Mouse (Mus musculus) heart, adult 2 months (tissue): ENCODE measurements around the gene Mcm10. TPM values are rescaled to one million over a fixed set of nuclear protein-coding genes. Genes with fewer than 3 reads are reported as not detected.

Source experiments
- DNase-seq, 2 experiments: peaks; one replicate each; pipeline ENCODE4 v3.0.0; 2021
- H3K27ac ChIP-seq: fragments of 200-600 bp; 2 replicates; pipeline ENCODE4 v1.8.1; 2022
- H3K27me3 ChIP-seq: fragments of 200-500 bp; 2 replicates; pipeline ENCODE4 v1.6.1; 2012; ENCODE audit warnings: mild to moderate bottlenecking, low read length, inconsistent platforms, mixed read lengths; ENCODE audit not compliant: control insufficient read depth, insufficient read depth
- H3K36me3 ChIP-seq: fragments of 200-500 bp; 2 replicates; pipeline ENCODE4 v1.6.1; 2012; ENCODE audit warnings: low read length, inconsistent platforms; ENCODE audit not compliant: control insufficient read depth, insufficient read depth
- H3K4me1 ChIP-seq: fragments of 200-500 bp; 2 replicates; pipeline ENCODE4 v1.6.1; 2011; ENCODE audit warnings: low read length; ENCODE audit not compliant: control insufficient read depth, insufficient read depth
- H3K4me3 ChIP-seq: fragments of 200-600 bp; 2 replicates; pipeline ENCODE4 v1.8.1; 2022
- H3K79me2 ChIP-seq: fragments of 200-500 bp; replicated peaks from 2 replicates; pipeline ENCODE4 v1.6.1; 2012; ENCODE audit warnings: mild to moderate bottlenecking, inconsistent platforms, low read length, moderate library complexity, mixed read lengths; ENCODE audit not compliant: control insufficient read depth, insufficient read depth
- H3K9ac ChIP-seq: fragments of 200-500 bp; 2 replicates; pipeline ENCODE4 v1.6.1; 2012; ENCODE audit warnings: low read depth, mild to moderate bottlenecking, control low read depth, inconsistent platforms, low read length, mixed read lengths
- CTCF ChIP-seq: fragments of 200-600 bp; IDR thresholded peaks from 2 replicates; pipeline ENCODE4 v1.8.1; 2022; ENCODE audit warnings: antibody characterized with exemption, mild to moderate bottlenecking, moderate library complexity
- EP300 ChIP-seq: fragments of 200-500 bp; IDR thresholded peaks from 2 replicates; pipeline ENCODE4 v1.6.1; 2011; ENCODE audit warnings: low read depth, low read length, control low read depth; ENCODE audit not compliant: insufficient read depth
- POLR2A ChIP-seq: fragments of 200-500 bp; IDR thresholded peaks from 2 replicates; pipeline ENCODE4 v1.6.1; 2011; ENCODE audit warnings: mild to moderate bottlenecking, low read depth, low read length, control low read depth; ENCODE audit not compliant: insufficient read depth
- WGBS: fragments of 180-500 bp; shearing (Covaris S2); methylation state at CpG from one replicate; pipeline ENCODE4 v1.1.7; 2018; 5-methylcytosine and 5-hydroxymethylcytosine counted together
- intact Hi-C: fragments of 180-260 bp; cut with DNase I; formaldehyde crosslinking; loops from one replicate; pipeline ENCODE4 v1.15.1; 2025
- polyA plus RNA-seq: library from polyadenylated mRNA; depleted of rRNA; stranded (reverse); fragments of >200 nt; gene quantifications from 2 replicates; pipeline ENCODE4 v1.2.3, GENCODE M21; 2012
- total RNA-seq, 2 experiments: library from RNA; stranded (reverse); gene quantifications; 2 replicates each; pipeline ENCODE4 v1.2.3; 2021

The Mcm10 gene
- total and polyA plus RNA-seq, 3 experiments: 0.14 to 0.39 (median 0.31) TPM

DNA sequence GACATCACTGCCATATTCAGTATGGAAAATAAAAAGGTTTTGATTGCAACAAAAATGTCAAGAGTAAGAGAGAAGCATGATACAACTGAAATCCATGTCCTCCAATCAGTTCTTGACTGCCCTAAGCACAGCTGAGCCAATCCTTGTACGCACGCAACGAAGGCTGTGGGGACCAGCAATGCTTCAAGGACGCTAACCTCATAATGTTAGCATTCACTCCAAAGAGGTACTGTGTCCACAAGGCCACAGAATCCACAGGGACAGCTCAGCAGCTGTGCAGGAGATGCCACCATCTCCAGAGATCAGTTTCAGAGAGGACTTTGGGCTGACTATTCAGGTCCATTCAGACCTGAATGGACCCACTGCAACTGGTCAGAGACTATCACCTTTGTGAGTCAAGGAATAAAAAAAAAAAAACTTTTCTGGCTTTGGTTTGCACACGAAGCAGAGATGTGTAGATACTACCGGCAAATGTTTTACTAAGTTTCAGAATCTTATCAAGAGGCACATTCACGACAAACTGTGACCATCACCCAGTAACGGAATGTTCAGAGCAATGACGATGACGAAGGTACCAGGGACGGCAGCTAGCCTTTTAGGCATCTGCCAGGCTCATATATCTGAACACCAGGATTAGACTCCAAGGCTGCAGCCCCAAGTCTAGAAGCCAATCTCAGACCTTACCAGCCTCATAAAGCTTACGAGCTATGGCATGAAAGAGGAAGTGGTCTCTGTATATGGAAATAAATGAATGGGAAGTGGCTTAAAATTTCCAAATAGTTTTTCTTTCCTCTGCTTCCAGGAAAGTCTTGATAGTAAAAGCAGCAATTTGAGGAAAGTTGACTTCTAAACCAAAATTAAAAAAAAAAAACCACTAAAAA is 27.9 kb upstream of the Mcm10 start:
- peaks cover 6% of the 10 kb centered on the region for H3K36me3 ChIP-seq
- intact Hi-C loops: no loop called here
- H3K27ac ChIP-seq: no peak overlapping the region
- H3K4me1 ChIP-seq: peaks cover 3% of the 10 kb centered on the region
- no peak overlapping the region for H3K9ac ChIP-seq
- no peaks in the 10 kb centered on the region for H3K79me2 ChIP-seq
- TF ChIP-seq POLR2A (no peak), EP300 (no peak), CTCF (no peak)
- no peaks in the 10 kb centered on the region for H3K27me3 ChIP-seq
- H3K4me3 ChIP-seq: no peak overlapping the region
- no peak for DNase-seq
- WGBS: 91% methylated on average over 12 of the region's 12 CpGs

DNA sequence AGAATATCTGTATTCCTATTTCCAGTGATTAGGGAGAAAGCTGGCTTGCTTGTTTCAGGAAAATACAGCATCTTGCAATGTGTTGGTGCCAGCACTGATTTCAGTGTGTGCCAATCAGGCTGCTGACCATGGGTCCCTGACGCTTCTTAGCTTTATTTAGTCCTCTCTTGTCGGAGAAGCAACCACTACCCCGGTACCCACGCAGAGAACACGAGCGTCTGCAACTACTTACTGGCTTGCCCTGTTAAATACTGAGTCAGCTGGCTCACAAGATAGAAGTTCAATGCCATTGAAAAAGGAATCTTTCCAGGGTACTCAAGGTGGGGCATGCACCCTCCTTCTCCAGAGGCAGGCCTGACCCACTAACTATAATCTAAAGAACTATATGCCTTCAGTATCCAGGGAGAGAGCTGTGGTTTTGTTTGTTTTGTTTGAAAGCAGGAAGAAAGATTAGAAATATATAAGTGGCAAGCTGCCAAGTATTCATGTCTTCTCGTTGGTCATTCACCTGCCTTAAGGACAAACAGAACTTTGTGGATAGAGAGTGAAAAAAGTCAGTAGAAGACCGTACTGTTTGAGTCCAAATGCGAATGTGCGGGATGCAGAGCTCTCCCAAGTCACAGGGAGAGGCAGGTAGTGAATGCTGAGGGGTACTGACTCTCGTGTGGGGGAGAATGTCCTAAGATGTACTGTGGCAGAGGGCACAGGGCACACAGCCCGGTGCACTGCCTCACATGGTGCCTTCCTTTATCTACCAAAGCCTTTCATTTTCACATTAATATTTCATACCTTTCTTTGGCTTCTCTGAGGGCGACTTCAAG is 27.0 kb upstream of the Mcm10 start:
- Histone ChIP-seq H3K27ac (no peak overlapping the region), H3K27me3 (no peaks in the 10 kb centered on the region), H3K9ac (no peak overlapping the region), H3K4me3 (no peak overlapping the region), H3K4me1 (peaks cover 3% of the 10 kb centered on the region), H3K79me2 (no peaks in the 10 kb centered on the region), H3K36me3 (peaks cover 6% of the 10 kb centered on the region)
- WGBS: 83% methylated on average over 13 of the region's 13 CpGs
- no peak for DNase-seq
- intact Hi-C loops: no loop called here
- no peak for TF ChIP-seq CTCF
- TF ChIP-seq POLR2A: no peak
- no peak for TF ChIP-seq EP300

GRCm38 (mm10) chr2:5038320-5038719 is 25.7 kb upstream of the Mcm10 start:
- Histone ChIP-seq H3K27me3 (no peaks in the 10 kb centered on the region), H3K9ac (no peak overlapping the region), H3K4me3 (no peak overlapping the region), H3K4me1 (peaks cover 4% of the 10 kb centered on the region), H3K36me3 (peaks cover 8% of the 10 kb centered on the region), H3K27ac (no peak overlapping the region), H3K79me2 (no peaks in the 10 kb centered on the region)
- 91% methylated on average over 5 of the region's 5 CpGs for WGBS
- TF ChIP-seq POLR2A (no peak), CTCF (no peak), EP300 (no peak)
- intact Hi-C loops: no loop called here
- no peak for DNase-seq

- TF ChIP-seq EP300 (no peak), POLR2A (no peak), CTCF (no peak)
- H3K36me3 ChIP-seq: peaks cover 7% of the 10 kb centered on the region
- no peak overlapping the region for H3K4me3 ChIP-seq
- H3K27me3 ChIP-seq: no peaks in the 10 kb centered on the region
- no peak overlapping the region for H3K27ac ChIP-seq
- H3K79me2 ChIP-seq: no peaks in the 10 kb centered on the region
- intact Hi-C loops: no loop called here
- no peak overlapping the region for H3K9ac ChIP-seq
- no peak for DNase-seq
- 82% methylated on average over 3 of the region's 3 CpGs for WGBS
- peaks cover 3% of the 10 kb centered on the region; the same call in 1 of the 2 replicates for H3K4me1 ChIP-seq
Observed at GRCm38 (mm10) chr2:5037390-5037789, 24.8 kb upstream of the Mcm10 start.

DNA sequence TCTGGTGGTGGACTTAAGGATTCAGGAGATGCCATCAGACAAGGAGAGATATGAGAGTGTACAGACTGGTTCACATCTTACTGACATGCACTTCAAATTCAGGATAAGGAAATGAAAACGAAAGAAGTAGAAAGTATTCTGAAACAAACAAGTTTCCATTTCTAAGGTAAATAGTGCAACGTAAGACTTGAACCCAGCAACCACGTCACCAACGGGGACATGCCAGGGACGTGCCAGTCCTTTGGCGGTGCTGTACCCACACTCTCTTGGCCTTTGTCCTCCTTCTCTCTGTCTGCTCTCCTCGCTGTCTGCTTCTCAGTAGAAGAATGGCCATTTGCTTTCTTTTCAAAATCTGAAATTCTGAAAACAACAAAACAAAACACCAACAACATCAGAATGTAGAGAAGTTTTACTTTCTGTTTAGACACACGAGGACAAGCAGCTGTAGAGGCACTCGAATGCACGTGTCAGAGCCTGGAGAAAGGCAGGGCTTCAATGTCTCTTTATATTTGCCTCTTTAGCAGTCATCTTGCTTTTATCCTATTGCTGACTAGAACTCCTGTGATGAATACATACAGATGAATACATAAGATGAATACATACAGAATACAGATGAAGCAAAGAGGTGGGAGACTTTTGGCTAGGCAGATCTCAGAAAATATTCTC is 24.0 kb upstream of the Mcm10 start:
- TF ChIP-seq EP300 (no peak), CTCF (no peak), POLR2A (no peak)
- Histone ChIP-seq H3K36me3 (0 out of 2 replicates have a peak, but pooled peaks cover 2% of the 10 kb centered on the region), H3K27ac (no peak overlapping the region), H3K4me1 (peaks cover 1% of the 10 kb centered on the region; the same call in 1 of the 2 replicates), H3K9ac (no peak overlapping the region), H3K79me2 (no peaks in the 10 kb centered on the region), H3K4me3 (no peak overlapping the region), H3K27me3 (no peaks in the 10 kb centered on the region)
- WGBS: 86% methylated on average over 10 of the region's 10 CpGs
- intact Hi-C loops: no loop called here
- DNase-seq: no peak
